8 mouse cellular contexts compared by ENCODE assay signal in genomic region chr8:128686429-128686990, GRCm38 (mm10). TPM values are rescaled to one million over a fixed set of nuclear protein-coding genes. Genes with fewer than 3 reads are reported as not detected.
DNase-seq lines count a peak whose midpoint lies in the region; ATAC-seq lines count a peak whose summit lies in the region.

No protein-coding gene starts in this region.

- peaks cover 19% of the 10 kb centered on the region for H3K4me1 ChIP-seq in kidney, embryonic 15.5 days
- H3K4me1 ChIP-seq in hindbrain, embryonic 16.5 days (ENCODE audit: control insufficient read depth, insufficient read depth, low read depth, low read length), result peaks cover 25% of the 10 kb centered on the region
- peaks cover 29% of the 10 kb centered on the region for H3K4me1 ChIP-seq in midbrain, embryonic 15.5 days

- H3K36me3 ChIP-seq in kidney, embryonic 15.5 days, result no peaks in the 10 kb centered on the region
- H3K36me3 ChIP-seq in hindbrain, embryonic 16.5 days (ENCODE audit: control insufficient read depth, insufficient read depth, low read length), result no peaks in the 10 kb centered on the region
- H3K36me3 ChIP-seq in midbrain, embryonic 15.5 days (replicated peaks), result no peaks in the 10 kb centered on the region

- peak overlapping the region; percentile 63 for H3K4me2 ChIP-seq in kidney, embryonic 15.5 days
- peak overlapping the region; percentile 83 for H3K4me2 ChIP-seq in hindbrain, embryonic 16.5 days (ENCODE audit: low read length)
- peak overlapping the region; percentile 65 for H3K4me2 ChIP-seq in midbrain, embryonic 15.5 days

- peak overlapping the region; percentile 100 for H3K27ac ChIP-seq in kidney, embryonic 15.5 days
- peak overlapping the region; percentile 100 for H3K27ac ChIP-seq in hindbrain, embryonic 16.5 days (ENCODE audit: low read depth, low read length)
- H3K27ac ChIP-seq in midbrain, embryonic 15.5 days, result peak overlapping the region; percentile 99

- no peaks in the 10 kb centered on the region for H3K27me3 ChIP-seq in kidney, embryonic 15.5 days
- H3K27me3 ChIP-seq in hindbrain, embryonic 16.5 days (replicated peaks; ENCODE audit: control insufficient read depth, insufficient read depth, low read length), result no peaks in the 10 kb centered on the region
- H3K27me3 ChIP-seq in midbrain, embryonic 15.5 days (replicated peaks), result no peaks in the 10 kb centered on the region

- DNase-seq in kidney, postnatal 4 days, result no peak
- DNase-seq in T-cell, adult 2 months (ENCODE audit: low spot score), result no peak
- DNase-seq in left cerebral cortex, adult 18-20 months (ENCODE audit: low spot score in 2 of 2), result no peak

- no peak for ATAC-seq in kidney, embryonic 15.5 days (replicated peaks; ENCODE audit: low FRiP score)
- peak; percentile 9; the same call in 1 of the 2 replicates for ATAC-seq in common myeloid progenitor, adult 5-6 weeks (replicated peaks; ENCODE audit: low read depth, poor library complexity, severe bottlenecking)
- no peak for ATAC-seq in hindbrain, embryonic 16.5 days
- ATAC-seq in midbrain, embryonic 15.5 days (replicated peaks), result no peak
- ATAC-seq in cerebellum, adult (ENCODE audit: insufficient number of reproducible peaks, low FRiP score, low TSS enrichment), result no peak

- 0% methylated on average over 2 of the region's 2 CpGs for WGBS in kidney, embryonic 15.5 days
- WGBS in hindbrain, embryonic 16.5 days, result 0% methylated on average over 2 of the region's 2 CpGs
- 0% methylated on average over 2 of the region's 2 CpGs for WGBS in midbrain, embryonic 15.5 days

- peak overlapping the region; percentile 98 for H3K9ac ChIP-seq in kidney, embryonic 15.5 days
- H3K9ac ChIP-seq in hindbrain, embryonic 16.5 days (ENCODE audit: low read depth, low read length), result peak overlapping the region; percentile 98
- peak overlapping the region; percentile 89 for H3K9ac ChIP-seq in midbrain, embryonic 15.5 days

- peak overlapping the region; percentile 93 for H3K4me3 ChIP-seq in kidney, embryonic 15.5 days (replicated peaks)
- peak overlapping the region; percentile 92 for H3K4me3 ChIP-seq in hindbrain, embryonic 16.5 days (ENCODE audit: low read length)
- peak overlapping the region; percentile 98 for H3K4me3 ChIP-seq in midbrain, embryonic 15.5 days

- H3K9me3 ChIP-seq in kidney, embryonic 15.5 days (replicated peaks), result no peaks in the 10 kb centered on the region
- no peaks in the 10 kb centered on the region for H3K9me3 ChIP-seq in hindbrain, embryonic 16.5 days (ENCODE audit: control insufficient read depth, low read length)
- no peaks in the 10 kb centered on the region for H3K9me3 ChIP-seq in midbrain, embryonic 15.5 days

RNA-seq across cellular contexts. Expression of gene Itgb1, which starts 1.1 kb away (rescaled TPM):
- polyA plus RNA-seq in kidney, embryonic 15.5 days (2015; fragmentation: Nextera tagmentation; extraction: Ambion mirVana), result 288 and 292 TPM in 2 replicates
- total RNA-seq in common myeloid progenitor, adult 5-6 weeks (2017), result 190 and 198 TPM in 2 replicates
- 80.5 and 96.1 TPM in 2 replicates for polyA plus RNA-seq in hindbrain, embryonic 16.5 days (2015; fragmentation: Nextera tagmentation; extraction: Ambion mirVana)
- 75.4 and 78.2 TPM in 2 replicates for polyA plus RNA-seq in midbrain, embryonic 15.5 days (2015; fragmentation: Nextera tagmentation; extraction: Ambion mirVana)
- 10 to 100 TPM; 40.9 to 45.3 TPM for total RNA-seq in left cerebral cortex, adult 18-20 months (2021)
